ENCODE assay signal across 9 mouse cellular contexts in genomic region chrX:140479171-140479570, GRCm38 (mm10). TPM values are rescaled to one million over a fixed set of nuclear protein-coding genes. Genes with fewer than 3 reads are reported as not detected.
DNase-seq lines count a peak whose midpoint lies in the region; ATAC-seq lines count a peak whose summit lies in the region.
"Had no signal": no experiment of that assay in that cellular context is flagged by ENCODE, and none has a peak within 500 bp of the region (broad histone marks: within the 10 kb centered on the region; RNA-seq: fewer than 3 reads in every experiment).

No protein-coding gene starts in this region.

- H3K9me3 ChIP-seq in midbrain, embryonic 14.5 days (ENCODE audit: control insufficient read depth, low read length): no peaks in the 10 kb centered on the region
- H3K9me3 ChIP-seq in midbrain, embryonic 15.5 days: no peaks in the 10 kb centered on the region
- H3K9me3 ChIP-seq: midbrain, embryonic 12.5 days had no signal

- no peak overlapping the region for H3K4me3 ChIP-seq in midbrain, embryonic 14.5 days (replicated peaks; ENCODE audit: low read depth, low read length)
- H3K4me3 ChIP-seq in midbrain, embryonic 15.5 days: no peak overlapping the region
- H3K4me3 ChIP-seq: midbrain, embryonic 12.5 days had no signal

- no peak overlapping the region for H3K27ac ChIP-seq in midbrain, embryonic 14.5 days (replicated peaks; ENCODE audit: low read depth, low read length)
- no peak overlapping the region for H3K27ac ChIP-seq in midbrain, embryonic 15.5 days
- H3K27ac ChIP-seq: midbrain, embryonic 12.5 days had no signal

- no peak overlapping the region for H3K9ac ChIP-seq in midbrain, embryonic 14.5 days (replicated peaks; ENCODE audit: low read length)
- H3K9ac ChIP-seq in midbrain, embryonic 15.5 days: no peak overlapping the region
- H3K9ac ChIP-seq: midbrain, embryonic 12.5 days had no signal

- 53% methylated on average over 5 of the region's 5 CpGs for WGBS in midbrain, embryonic 14.5 days
- 59% methylated on average over 5 of the region's 5 CpGs for WGBS in midbrain, embryonic 15.5 days

- 0 out of 2 replicates have a peak, but pooled peaks cover 3% of the 10 kb centered on the region for H3K36me3 ChIP-seq in midbrain, embryonic 14.5 days (ENCODE audit: control insufficient read depth, insufficient read depth, low read length)
- no peaks in the 10 kb centered on the region for H3K36me3 ChIP-seq in midbrain, embryonic 15.5 days (replicated peaks)
- 0 out of 2 replicates have a peak, but pooled peaks cover 5% of the 10 kb centered on the region for H3K36me3 ChIP-seq in splenic B cell, adult 2 months (ENCODE audit: control insufficient read depth, insufficient read depth, low read length, poor library complexity, severe bottlenecking)
- H3K36me3 ChIP-seq: midbrain, embryonic 12.5 days had no signal

- H3K27me3 ChIP-seq in midbrain, embryonic 14.5 days (ENCODE audit: control insufficient read depth, insufficient read depth, low read length): no peaks in the 10 kb centered on the region
- no peaks in the 10 kb centered on the region; the same call in 1 of the 2 replicates for H3K27me3 ChIP-seq in midbrain, embryonic 15.5 days (replicated peaks)
- no peaks in the 10 kb centered on the region for H3K27me3 ChIP-seq in splenic B cell, adult 2 months (ENCODE audit: control insufficient read depth, insufficient read depth, low read length, poor library complexity, severe bottlenecking)

- H3K4me1 ChIP-seq in midbrain, embryonic 14.5 days (ENCODE audit: control insufficient read depth, insufficient read depth, low read length): no peaks in the 10 kb centered on the region
- H3K4me1 ChIP-seq in midbrain, embryonic 15.5 days: no peaks in the 10 kb centered on the region
- H3K4me1 ChIP-seq: midbrain, embryonic 12.5 days had no signal

- no peak for ATAC-seq in midbrain, embryonic 14.5 days (ENCODE audit: low FRiP score, low TSS enrichment)
- no peak for ATAC-seq in midbrain, embryonic 15.5 days (replicated peaks)

- no peak overlapping the region for H3K4me2 ChIP-seq in midbrain, embryonic 14.5 days (ENCODE audit: low read length)
- no peak overlapping the region for H3K4me2 ChIP-seq in midbrain, embryonic 15.5 days
- H3K4me2 ChIP-seq: midbrain, embryonic 12.5 days had no signal

- peak; percentile 29 to 68 for DNase-seq in adrenal gland, adult (ENCODE audit: inconsistent age in 2 of 2, low spot score in 1 of 2)
- no peak for DNase-seq in adrenal gland, postnatal 4 days (ENCODE audit: low spot score in 2 of 2)
- peak; percentile 30 for DNase-seq in midbrain, embryonic 14.5 days
- DNase-seq in cerebellum, adult 18-20 months: peak; percentile 20 to 45
- peak; percentile 60 for DNase-seq in heart, postnatal 4 days
- DNase-seq in lung, postnatal 10 days: peak; percentile 38
- DNase-seq in splenic B cell, adult 2 months (ENCODE audit: low read depth, low spot score): peak; percentile 80

RNA-seq across cellular contexts. Expression of gene Prps1, which starts 22.8 kb away (rescaled TPM):
- 10 to 100 TPM; 24.4 to 24.8 TPM for total RNA-seq in adrenal gland, postnatal 4 days (2021)
- 85.6 and 85.8 TPM in 2 replicates for polyA plus RNA-seq in midbrain, embryonic 14.5 days (2014; fragmentation: Nextera tagmentation; extraction: Ambion mirVana)
- 78.5 and 78.9 TPM in 2 replicates for polyA plus RNA-seq in midbrain, embryonic 15.5 days (2015; fragmentation: Nextera tagmentation; extraction: Ambion mirVana)
- 10 to 100 TPM; 29.9 to 31.2 TPM for total RNA-seq in heart, postnatal 4 days (2021)

Comparison
In these comparisons a context has a peak if more than half of its experiments do, and no peak if none do; other contexts are left out.
1. DNase-seq: peak in adrenal gland, adult (2 of 2), midbrain, embryonic 14.5 days (single experiment), cerebellum, adult 18-20 months (2 of 2), heart, postnatal 4 days (single experiment), lung, postnatal 10 days (single experiment) and splenic B cell, adult 2 months (single experiment); none in adrenal gland, postnatal 4 days (0 of 2).